Mouse (Mus musculus) NIH3T3 (cell line): Measurements from ENCODE around the gene Ncoa1.

Experiments
- DNase-seq: peaks from one replicate; pipeline ENCODE4 v3.0.0-alpha.2; 2012; ENCODE audit warnings: low read depth

The Ncoa1 gene

GRCm38 (mm10) chr12:4211174-4211573 lies 265.8 kb downstream of the Ncoa1 start:
- DNase-seq = no peak

GRCm38 (mm10) chr12:4209196-4209595 lies 267.8 kb downstream of the Ncoa1 start:
- no peak for DNase-seq

- DNase-seq = peak; percentile 82
Observed at GRCm38 (mm10) chr12:4208405-4209133, 268.4 kb downstream of the Ncoa1 start.

- no peak for DNase-seq
Observed at GRCm38 (mm10) chr12:4206106-4206505, 270.9 kb downstream of the Ncoa1 start.

- no peak for DNase-seq
Observed at GRCm38 (mm10) chr12:4202206-4202605, 274.8 kb downstream of the Ncoa1 start.

- DNase-seq = peak; percentile 69
Observed at GRCm38 (mm10) chr12:4201454-4202200, 275.4 kb downstream of the Ncoa1 start.

GRCm38 (mm10) chr12:4199271-4199670 lies 277.7 kb downstream of the Ncoa1 start:
- no peak for DNase-seq

GRCm38 (mm10) chr12:4198702-4199101 lies 278.3 kb downstream of the Ncoa1 start:
- no peak for DNase-seq
